Mouse (Mus musculus): Measurements from ENCODE around the gene Brap.
A peak's percentile ranks its signal among the peaks of the same experiment; 100 is the strongest.
"Not testable (repeated sequence)": the region's sequence is repeated elsewhere in the genome, so short reads cannot be mapped to it uniquely, and the experiment has no call there.

Brap gene

DNA sequence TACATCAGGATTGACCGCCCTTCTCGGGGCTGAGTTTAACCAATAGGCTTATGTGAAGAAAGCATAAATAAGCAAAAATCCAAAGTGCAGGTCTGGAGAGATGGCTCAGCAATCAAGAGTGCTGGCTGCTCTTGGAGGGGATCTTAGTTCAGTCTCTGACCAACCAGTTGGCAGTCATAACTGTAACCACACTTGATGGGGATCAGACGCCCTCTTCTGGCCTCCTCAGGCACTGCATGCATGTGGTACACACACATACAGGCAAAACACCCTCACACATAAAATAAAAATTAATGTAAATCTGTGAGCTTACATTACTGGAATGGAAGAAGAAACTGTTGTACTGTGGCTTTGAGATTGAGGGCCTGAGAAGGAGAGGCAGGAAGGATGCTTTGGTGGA lies 10.0 kb downstream of the Brap start:
- DNase-seq = peak; percentile 23

- DNase-seq = no peak
Measured at GRCm38 (mm10) chr5:121682250-121682649, 21.9 kb downstream of the Brap start.

DNA sequence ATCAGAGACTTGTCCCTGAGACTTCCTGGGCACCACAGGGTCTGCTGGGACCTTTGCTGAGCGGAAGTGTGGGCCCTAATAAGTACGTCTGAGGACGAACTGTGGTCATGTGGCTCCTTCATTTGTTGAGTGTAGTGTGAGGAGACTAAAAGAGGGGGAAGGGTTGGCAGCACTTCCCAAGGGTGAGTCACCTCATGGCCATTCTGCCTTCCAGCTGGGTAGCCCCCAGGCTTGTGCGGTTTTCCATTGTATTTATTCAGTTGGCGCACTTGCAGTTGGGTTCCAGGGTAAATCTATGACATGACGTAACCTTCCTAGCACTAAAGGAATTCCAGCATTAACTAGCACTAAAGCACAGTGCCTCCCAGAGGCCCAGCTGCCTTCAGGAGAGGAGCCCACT lies 25.1 kb downstream of the Brap start:
- no peak for DNase-seq

GRCm38 (mm10) chr5:121686113-121686898 lies 25.9 kb downstream of the Brap start:
- peak; percentile 39 for DNase-seq

- peak; percentile 73 for DNase-seq
Measured at GRCm38 (mm10) chr5:121690482-121691211, 30.3 kb downstream of the Brap start.

DNA sequence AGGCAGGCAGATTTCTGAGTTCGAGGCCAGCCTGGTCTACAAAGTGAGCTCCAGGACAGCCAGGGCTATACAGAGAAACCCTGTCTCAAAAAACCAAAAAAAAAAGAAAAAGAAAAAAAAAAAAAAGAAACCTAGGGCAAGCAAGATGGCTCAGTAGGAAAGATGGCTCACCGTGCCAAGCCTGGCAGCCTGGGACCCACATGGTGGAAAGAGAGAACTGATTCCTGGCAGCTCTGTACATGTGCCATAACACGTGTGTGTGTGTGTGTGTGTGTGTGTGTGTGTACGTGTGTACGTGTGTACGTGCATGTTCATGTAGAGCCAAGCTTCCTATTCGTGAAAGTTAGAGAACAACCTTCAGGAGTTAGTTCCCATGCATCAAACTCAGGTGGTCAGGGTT lies 31.1 kb downstream of the Brap start:
- not testable (repeated sequence) for DNase-seq

GRCm38 (mm10) chr5:121692897-121693296 lies 32.5 kb downstream of the Brap start:
- DNase-seq = no peak

GRCm38 (mm10) chr5:121696761-121697160 lies 36.4 kb downstream of the Brap start:
- DNase-seq = no peak

DNA sequence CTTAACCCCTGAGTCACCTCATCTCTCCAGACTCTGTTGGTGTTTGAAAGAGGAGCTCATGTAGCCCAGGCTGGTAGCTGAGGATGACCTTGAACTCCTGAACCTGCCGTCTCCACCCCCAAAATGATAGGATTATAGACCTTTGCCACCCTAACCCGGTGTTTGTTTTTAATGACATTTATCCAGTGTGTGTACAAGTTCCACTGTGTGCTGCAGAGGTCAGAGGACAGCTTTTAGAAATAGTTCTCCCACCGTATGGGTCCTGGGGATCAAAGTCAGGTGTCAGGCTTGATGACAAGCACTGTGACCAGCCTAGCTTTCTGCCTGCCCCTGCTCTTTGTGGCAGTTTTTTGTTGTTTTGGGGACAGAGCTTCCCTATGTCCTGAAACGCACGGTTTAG lies 39.5 kb downstream of the Brap start:
- no peak for DNase-seq

DNA sequence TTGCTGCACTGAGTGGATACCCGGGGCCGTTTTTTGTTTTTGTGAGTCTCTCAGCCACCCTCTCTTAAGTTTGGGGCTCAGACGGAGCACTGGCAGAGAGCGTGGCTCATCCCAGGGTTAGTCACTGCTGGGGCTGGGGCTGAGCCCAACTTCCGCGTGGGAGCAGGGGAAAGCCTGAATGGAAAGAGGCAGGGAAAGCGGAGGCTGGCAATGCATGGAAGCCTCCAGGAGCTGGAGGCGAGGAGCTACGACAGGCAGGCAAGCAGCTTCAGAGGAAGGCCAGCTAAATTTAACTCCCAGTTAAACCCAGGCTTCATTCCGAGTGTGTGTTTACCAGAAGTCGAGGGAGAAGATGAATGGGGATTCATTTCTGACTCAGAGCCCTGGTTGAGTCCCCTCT lies 40.1 kb downstream of the Brap start:
- DNase-seq = no peak

DNA sequence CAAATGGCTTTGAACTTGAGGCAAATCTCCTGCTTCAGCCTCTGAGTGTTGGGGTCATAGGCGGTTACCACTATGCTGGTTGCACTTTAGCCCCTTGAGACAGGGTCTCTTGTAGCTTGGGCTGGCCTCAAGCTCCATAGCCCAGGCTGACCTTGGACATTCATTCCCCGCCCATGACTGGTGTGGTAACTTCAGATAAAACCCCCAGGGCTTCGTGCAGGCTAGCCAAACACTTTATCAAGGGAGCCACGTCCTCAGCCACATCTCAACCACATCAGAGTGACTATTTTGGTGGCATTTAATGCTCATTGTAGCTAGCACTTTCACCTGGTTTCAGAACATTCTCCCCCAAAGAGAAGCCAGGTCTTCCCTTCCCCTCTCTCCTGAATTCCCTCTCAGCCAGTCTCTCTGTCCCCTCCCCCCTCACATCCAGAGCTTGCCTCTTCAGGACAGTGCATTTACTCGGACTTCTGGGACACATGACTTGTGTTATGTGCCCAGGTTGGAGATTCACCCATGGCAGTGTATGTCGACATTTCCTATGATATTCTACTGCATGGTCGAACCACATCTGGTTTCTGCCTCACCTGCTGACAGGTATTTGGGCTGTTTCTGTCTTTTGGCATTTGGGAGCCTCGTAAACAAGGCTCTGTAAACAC lies 40.9 kb downstream of the Brap start:
- DNase-seq = no peak

- DNase-seq = no peak
Measured at GRCm38 (mm10) chr5:121703341-121703740, 43.0 kb downstream of the Brap start.

DNA sequence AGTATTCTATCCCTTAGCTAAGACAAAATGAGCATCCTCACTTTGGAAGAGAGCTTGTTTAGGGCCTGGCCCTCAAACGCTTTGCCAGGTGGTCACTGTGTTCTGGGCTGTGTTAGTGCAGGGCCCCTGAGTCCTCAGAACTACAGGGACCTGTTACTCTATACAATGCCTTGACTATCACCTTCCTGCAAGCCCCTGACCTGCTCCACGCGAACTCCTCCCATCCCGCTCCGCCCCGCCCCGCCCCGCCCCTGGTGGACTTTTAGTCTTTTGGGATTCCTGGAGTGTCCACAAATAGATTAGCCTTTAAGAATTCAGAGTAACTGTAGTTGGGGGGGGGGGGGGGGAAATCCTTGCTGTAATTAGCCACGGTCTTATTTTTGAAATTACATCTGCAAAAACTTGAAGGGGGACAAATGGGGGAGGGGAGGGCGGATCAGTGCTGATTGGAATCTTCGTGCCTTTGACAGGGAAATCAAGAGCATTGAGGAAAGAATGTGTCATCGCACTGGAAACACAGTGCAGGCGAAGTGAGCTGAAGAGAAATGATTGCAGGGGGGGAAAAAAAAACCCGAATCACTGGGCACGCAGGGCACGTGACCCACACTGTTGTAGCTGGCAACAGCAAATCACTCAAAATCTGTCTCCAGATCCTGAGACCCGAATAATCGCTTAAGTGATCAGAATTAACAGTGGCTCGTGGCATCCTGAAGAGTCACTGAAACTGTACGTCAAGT lies 44.3 kb downstream of the Brap start:
- DNase-seq = no peak

GRCm38 (mm10) chr5:121710402-121710801 lies 50.0 kb downstream of the Brap start:
- DNase-seq = no peak

DNA sequence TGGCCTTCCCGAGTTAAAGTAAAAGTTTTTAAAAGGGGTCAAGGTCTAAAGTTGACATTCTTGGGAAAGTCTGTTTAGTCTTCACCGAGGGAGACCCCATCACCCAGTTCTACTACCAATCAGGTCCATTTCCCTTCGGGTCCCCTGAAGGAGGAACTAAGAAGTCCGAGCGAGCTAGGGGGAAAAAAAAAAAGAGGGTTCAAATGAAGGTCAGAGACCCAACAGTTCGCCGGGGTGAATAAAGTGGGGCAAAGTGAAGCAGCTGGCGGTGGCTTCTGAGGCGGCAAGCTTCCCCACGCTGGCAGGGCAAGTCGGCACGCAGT lies 50.4 kb downstream of the Brap start:
- DNase-seq = no peak

DNA sequence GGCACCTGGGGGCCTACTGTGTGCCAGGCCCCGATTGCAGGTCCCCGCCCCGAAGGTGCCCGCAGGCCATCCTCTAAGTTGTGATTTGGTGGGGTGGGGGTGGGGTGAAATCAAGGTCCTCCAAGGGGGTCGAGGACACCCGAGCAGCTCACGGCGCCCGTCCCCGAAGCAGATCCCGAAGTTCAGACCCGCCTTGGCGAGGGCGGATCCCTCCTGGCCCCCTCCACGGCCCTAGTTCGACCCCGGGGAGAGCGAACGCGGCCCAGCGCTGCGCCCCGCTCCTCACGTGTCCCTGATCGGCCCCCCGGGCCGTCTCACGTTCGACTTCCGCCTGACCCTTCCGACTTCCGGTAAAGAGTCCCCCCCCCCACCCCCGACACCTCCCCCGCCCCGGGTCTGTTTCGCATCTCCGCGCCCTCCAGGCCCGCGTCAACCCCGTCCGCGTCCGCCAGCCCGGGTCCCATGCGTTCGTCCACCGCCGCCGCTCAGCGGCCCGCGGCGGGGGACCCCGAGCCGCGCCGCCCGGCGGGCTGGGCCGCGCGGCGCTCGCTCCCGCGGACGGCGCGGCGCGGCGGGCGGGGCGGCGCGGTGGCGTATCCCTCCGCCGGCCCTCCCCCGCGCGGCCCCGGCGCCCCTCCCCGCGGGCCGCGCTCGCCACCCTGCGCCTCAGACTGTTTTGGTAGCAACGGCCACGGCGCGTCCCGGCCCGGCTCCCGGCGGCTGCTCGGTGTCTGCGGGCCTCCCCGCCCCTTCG lies 51.0 kb downstream of the Brap start, which contains the start of gene Atxn2:
Gene Atxn2, plus strand, starts transcription at position 164 of the 754 bp plus-strand sequence.
- DNase-seq = peak; percentile 92

DNA sequence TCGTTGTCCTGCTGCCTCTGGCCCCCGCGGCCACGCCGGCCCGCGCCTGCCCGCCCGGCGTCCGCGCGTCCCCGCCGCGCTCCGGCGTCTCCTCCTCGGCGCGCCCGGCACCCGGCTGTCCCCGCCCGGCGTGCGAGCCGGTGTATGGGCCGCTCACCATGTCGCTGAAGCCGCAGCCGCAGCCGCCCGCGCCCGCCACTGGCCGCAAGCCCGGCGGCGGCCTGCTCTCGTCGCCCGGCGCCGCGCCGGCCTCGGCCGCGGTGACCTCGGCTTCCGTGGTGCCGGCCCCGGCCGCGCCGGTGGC lies 51.5 kb downstream of the Brap start:
- DNase-seq = no peak

GRCm38 (mm10) chr5:121712232-121712933 lies 52.0 kb downstream of the Brap start:
- peak; percentile 59 for DNase-seq

- peak; percentile 71 for DNase-seq
Measured at GRCm38 (mm10) chr5:121712934-121713538, 52.7 kb downstream of the Brap start.

- no peak for DNase-seq
Measured at GRCm38 (mm10) chr5:121714331-121714730, 54.0 kb downstream of the Brap start.

DNA sequence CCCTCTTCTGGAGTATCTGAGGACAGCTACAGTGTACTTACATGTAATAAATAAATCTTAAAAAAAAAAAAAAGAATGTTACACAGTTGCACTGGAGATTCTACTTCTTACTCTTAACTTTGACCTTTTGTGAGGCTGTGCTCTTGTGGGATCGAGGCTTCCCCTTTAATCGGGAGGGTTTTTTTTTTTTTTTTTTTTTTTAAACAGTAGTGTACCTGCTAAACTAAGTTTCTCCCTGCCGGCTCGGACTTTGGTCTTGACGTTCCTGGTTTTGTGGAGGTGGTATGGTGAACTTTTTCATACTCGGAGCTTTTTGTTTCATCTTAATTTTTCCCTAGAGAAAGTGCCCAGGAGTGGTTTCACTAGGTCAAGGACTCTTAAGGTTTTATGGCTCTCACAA lies 54.6 kb downstream of the Brap start:
- peak; percentile 29 for DNase-seq

Measured in kidney, postnatal 14 days (tissue).